Mouse (Mus musculus) intestine, embryonic 16.5 days (tissue): ENCODE measurements around the gene Acin1. TPM values are rescaled to one million over a fixed set of nuclear protein-coding genes. Genes with fewer than 3 reads are reported as not detected.

Experiments used
- ATAC-seq: fragments of 200-750 bp; cut with Nextera tagmentation; 2 replicates; pipeline ENCODE4 v1.8.0; 2017; ENCODE audit warnings: moderate TSS enrichment, moderate library complexity
- H3K27ac ChIP-seq: fragments of 300-500 bp; sonication (generic); 2 replicates; pipeline ENCODE4 v1.5.1; 2014; ENCODE audit warnings: mild to moderate bottlenecking, low read length
- H3K27me3 ChIP-seq: fragments of 300-500 bp; sonication (generic); replicated peaks from 2 replicates; pipeline ENCODE4 v1.6.1; 2014; ENCODE audit warnings: low read length, control low read depth, mixed read lengths; ENCODE audit not compliant: control insufficient read depth, insufficient read depth
- H3K36me3 ChIP-seq: fragments of 300-500 bp; sonication (generic); 2 replicates; pipeline ENCODE4 v1.6.1; 2014; ENCODE audit warnings: low read length, control low read depth; ENCODE audit not compliant: control insufficient read depth, insufficient read depth
- H3K4me1 ChIP-seq: fragments of 300-500 bp; sonication (generic); 2 replicates; pipeline ENCODE4 v1.6.1; 2014; ENCODE audit warnings: low read length, control low read depth, mixed read lengths; ENCODE audit not compliant: control insufficient read depth, insufficient read depth
- H3K4me2 ChIP-seq: fragments of 300-500 bp; sonication (generic); 2 replicates; pipeline ENCODE4 v1.6.1; 2014; ENCODE audit warnings: low read depth, low read length, control low read depth
- H3K4me3 ChIP-seq: fragments of 300-500 bp; sonication (generic); 2 replicates; pipeline ENCODE4 v1.5.1; 2014; ENCODE audit warnings: mild to moderate bottlenecking, low read length
- H3K9ac ChIP-seq: fragments of 300-500 bp; sonication (generic); 2 replicates; pipeline ENCODE4 v1.6.1; 2014; ENCODE audit warnings: low read depth, low read length
- H3K9me3 ChIP-seq: fragments of 300-500 bp; sonication (generic); 2 replicates; pipeline ENCODE4 v1.6.1; 2016; ENCODE audit warnings: low read length, control low read depth; ENCODE audit not compliant: control insufficient read depth
- WGBS: fragments of 180-500 bp; shearing (Covaris S2); extraction: QIAGEN DNeasy Blood & Tissue Kit; methylation state at CpG from one replicate; pipeline ENCODE4 v1.1.7; 2014; 5-methylcytosine and 5-hydroxymethylcytosine counted together
- polyA plus RNA-seq: library from polyadenylated mRNA; unstranded; fragments of >200 nt; fragmentation: Nextera tagmentation; extraction: Ambion mirVana; gene quantifications from 2 replicates; pipeline ENCODE4 v1.2.1, GENCODE M21; 2015

Gene Acin1
- polyA plus RNA-seq, 1 experiment from 2014 or later = 82.6 TPM

DNA sequence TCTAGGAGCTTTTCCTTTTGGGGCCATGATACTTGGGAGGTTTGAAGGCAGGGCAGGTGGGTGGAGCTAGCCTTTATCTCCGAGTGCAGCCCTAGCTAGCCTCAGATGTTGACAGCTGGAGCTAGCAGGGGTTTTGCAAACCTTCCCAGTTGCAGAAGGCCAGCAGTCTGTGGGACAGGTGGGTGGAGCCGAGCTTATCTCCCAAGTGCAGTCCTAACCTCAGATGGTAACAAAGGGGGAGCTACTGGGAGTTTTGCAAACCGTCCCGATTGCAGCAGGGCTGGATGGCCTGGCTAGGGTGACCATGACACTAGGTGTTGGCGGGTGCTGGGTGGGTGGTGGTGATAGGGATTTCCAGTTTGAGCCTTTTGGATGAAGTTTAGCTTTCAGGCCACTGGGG lies 19.1 kb upstream of the Acin1 start:
- ATAC-seq = peak; percentile 52
- WGBS = 35% methylated on average over 5 of the region's 5 CpGs

GRCm38 (mm10) chr14:54703207-54703606 lies 16.5 kb upstream of the Acin1 start:
- no peaks in the 10 kb centered on the region for H3K9me3 ChIP-seq
- H3K36me3 ChIP-seq = no peaks in the 10 kb centered on the region
- no peak overlapping the region for H3K4me3 ChIP-seq
- no peak overlapping the region for H3K27ac ChIP-seq
- ATAC-seq = no peak
- WGBS = 66% methylated on average over 10 of the region's 10 CpGs
- no peak overlapping the region for H3K9ac ChIP-seq
- H3K4me2 ChIP-seq = no peak overlapping the region
- no peaks in the 10 kb centered on the region; the same call in 1 of the 2 replicates for H3K27me3 ChIP-seq
- H3K4me1 ChIP-seq = peaks cover 7% of the 10 kb centered on the region; the same call in 1 of the 2 replicates

More for the DNA sequence above, 19.1 kb upstream of the Acin1 start:
- Histone ChIP-seq H3K36me3 (no peaks in the 10 kb centered on the region), H3K27me3 (no peaks in the 10 kb centered on the region; the same call in 1 of the 2 replicates), H3K27ac (no peak overlapping the region), H3K4me2 (no peak overlapping the region), H3K9me3 (no peaks in the 10 kb centered on the region), H3K4me1 (peaks cover 7% of the 10 kb centered on the region; the same call in 1 of the 2 replicates), H3K9ac (no peak overlapping the region), H3K4me3 (no peak overlapping the region)

DNA sequence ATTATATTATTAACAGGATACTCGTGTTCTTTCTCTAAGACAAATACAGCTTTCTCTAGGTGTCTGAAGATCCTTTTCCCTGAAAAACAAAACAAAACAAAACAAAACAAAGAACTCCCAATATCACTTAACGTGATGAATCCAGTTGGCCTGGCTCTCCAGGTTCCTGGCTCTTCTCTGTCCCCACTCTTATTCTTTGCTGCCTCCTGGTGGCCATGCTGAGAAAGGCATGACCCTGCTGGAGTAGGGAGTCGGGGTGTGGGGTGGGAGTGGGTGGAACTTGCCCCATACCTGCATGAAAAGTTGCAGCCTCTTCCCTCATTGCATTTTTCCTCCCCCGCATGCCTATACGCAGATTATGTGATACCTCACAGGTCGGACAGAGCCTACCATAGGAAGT lies 14.6 kb upstream of the Acin1 start:
- no peaks in the 10 kb centered on the region for H3K36me3 ChIP-seq
- no peaks in the 10 kb centered on the region for H3K9me3 ChIP-seq
- peak; percentile 60; the same call in 1 of the 2 replicates for ATAC-seq
- no peak overlapping the region for H3K27ac ChIP-seq
- H3K4me3 ChIP-seq = no peak overlapping the region
- WGBS = 4% methylated on average over 6 of the region's 6 CpGs
- H3K27me3 ChIP-seq = no peaks in the 10 kb centered on the region; the same call in 1 of the 2 replicates
- 0 out of 2 replicates have a peak overlapping the region, but pooled peaks have one; percentile 25 for H3K4me2 ChIP-seq
- peaks cover 7% of the 10 kb centered on the region; the same call in 1 of the 2 replicates for H3K4me1 ChIP-seq
- H3K9ac ChIP-seq = no peak overlapping the region

DNA sequence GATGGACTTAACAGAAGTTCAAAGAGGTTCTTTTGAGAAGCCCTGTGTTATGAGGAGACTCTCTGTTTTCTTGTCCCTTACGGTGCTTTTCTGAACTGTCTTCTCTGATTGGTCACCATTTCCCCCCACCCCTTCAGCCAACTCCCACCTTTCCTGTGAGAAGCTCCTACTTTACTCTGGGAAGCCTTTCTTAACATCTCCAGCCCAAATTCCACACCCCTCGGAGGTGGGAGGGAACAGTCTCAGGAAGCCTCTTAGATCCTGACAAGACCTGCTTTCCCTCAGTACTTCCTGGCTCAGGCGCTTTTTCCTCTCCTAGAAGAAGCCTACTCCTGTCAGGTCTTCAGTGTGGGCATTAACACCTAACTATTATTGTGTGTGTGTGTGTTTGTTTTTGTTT lies 12.9 kb upstream of the Acin1 start:
- Histone ChIP-seq H3K4me2 (no peak overlapping the region), H3K4me1 (peaks cover 6% of the 10 kb centered on the region; the same call in 1 of the 2 replicates), H3K36me3 (no peaks in the 10 kb centered on the region), H3K27me3 (no peaks in the 10 kb centered on the region), H3K27ac (no peak overlapping the region), H3K9ac (no peak overlapping the region), H3K9me3 (no peaks in the 10 kb centered on the region), H3K4me3 (no peak overlapping the region)
- WGBS = 39% methylated on average over 3 of the region's 3 CpGs
- ATAC-seq = no peak

DNA sequence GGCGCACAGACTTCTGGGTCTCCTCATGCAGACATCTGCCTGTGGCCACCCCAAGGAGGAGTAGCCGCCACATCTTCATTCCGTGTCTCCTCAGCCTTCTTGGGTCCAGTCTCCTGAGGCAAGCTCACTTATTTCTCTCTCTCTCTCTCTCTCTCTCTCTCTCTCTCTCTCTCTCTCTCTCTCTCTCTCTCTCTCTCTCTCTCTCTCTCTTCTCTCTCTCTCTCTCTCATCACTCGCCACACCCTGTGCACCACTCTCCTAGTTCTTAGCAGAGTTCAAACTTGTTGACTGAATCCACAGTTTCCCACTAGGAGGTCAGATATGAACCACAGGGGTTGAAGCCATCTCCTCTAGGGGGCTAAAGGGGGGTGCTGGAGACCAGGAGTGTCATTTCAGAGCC lies 12.0 kb upstream of the Acin1 start, which contains the start of gene Gm29776:
Gm29776 (minus strand) TSS at position 101 of the 400 bp plus-strand sequence.
- Histone ChIP-seq H3K9me3 (no peaks in the 10 kb centered on the region), H3K27ac (no peak within 1 kb of the TSS), H3K9ac (no peak within 1 kb of the TSS), H3K4me3 (no peak within 1 kb of the TSS), H3K36me3 (no peaks in the 10 kb centered on the region), H3K27me3 (no peaks in the 10 kb centered on the region), H3K4me2 (no peak within 1 kb of the TSS), H3K4me1 (peaks cover 6% of the 10 kb centered on the region; the same call in 1 of the 2 replicates)
- ATAC-seq = no peak
- WGBS = 79% methylated on average over 4 of the region's 4 CpGs

- 0 out of 2 replicates have a peak, but pooled peaks cover 2% of the 10 kb centered on the region for H3K36me3 ChIP-seq
- no peak overlapping the region for H3K9ac ChIP-seq
- WGBS = 71% methylated on average over 4 of the region's 4 CpGs
- H3K4me3 ChIP-seq = no peak overlapping the region
- no peaks in the 10 kb centered on the region for H3K9me3 ChIP-seq
- H3K4me2 ChIP-seq = no peak overlapping the region
- H3K4me1 ChIP-seq = peaks cover 6% of the 10 kb centered on the region; the same call in 1 of the 2 replicates
- no peak overlapping the region for H3K27ac ChIP-seq
- ATAC-seq = no peak
- no peaks in the 10 kb centered on the region for H3K27me3 ChIP-seq
Observed at GRCm38 (mm10) chr14:54696752-54697151, 10.0 kb upstream of the Acin1 start.

GRCm38 (mm10) chr14:54695042-54695441 lies 8.3 kb upstream of the Acin1 start:
- 58% methylated on average over 6 of the region's 6 CpGs for WGBS
- H3K27ac ChIP-seq = no peak overlapping the region
- ATAC-seq = peak; percentile 93
- H3K27me3 ChIP-seq = no peaks in the 10 kb centered on the region
- peaks cover 6% of the 10 kb centered on the region; the same call in 1 of the 2 replicates for H3K4me1 ChIP-seq
- H3K36me3 ChIP-seq = peaks cover 7% of the 10 kb centered on the region
- H3K4me3 ChIP-seq = no peak overlapping the region
- H3K4me2 ChIP-seq = no peak overlapping the region
- no peak overlapping the region for H3K9ac ChIP-seq
- no peaks in the 10 kb centered on the region for H3K9me3 ChIP-seq

- H3K27me3 ChIP-seq = no peaks in the 10 kb centered on the region
- H3K4me2 ChIP-seq = peak overlapping the region; percentile 52
- H3K27ac ChIP-seq = peak overlapping the region; percentile 74
- peaks cover 5% of the 10 kb centered on the region for H3K36me3 ChIP-seq
- H3K4me3 ChIP-seq = peak overlapping the region; percentile 64
- peaks cover 15% of the 10 kb centered on the region for H3K4me1 ChIP-seq
- no peaks in the 10 kb centered on the region for H3K9me3 ChIP-seq
- WGBS = 2% methylated on average over 8 of the region's 8 CpGs
- no peak for ATAC-seq
- peak overlapping the region; percentile 82 for H3K9ac ChIP-seq
Observed at GRCm38 (mm10) chr14:54687251-54687650, 520 bp upstream of the Acin1 start.

GRCm38 (mm10) chr14:54686063-54686521 lies 639 bp downstream of the Acin1 start, which contains the start of gene 1700123O20Rik:
Gene 1700123O20Rik (plus strand): TSS chr14:54686216.
- Histone ChIP-seq H3K4me1 (peaks cover 15% of the 10 kb centered on the region), H3K4me2 (peak within 1 kb of the TSS; percentile 81), H3K27me3 (no peaks in the 10 kb centered on the region), H3K36me3 (peaks cover 5% of the 10 kb centered on the region), H3K9ac (peak within 1 kb of the TSS; percentile 82), H3K27ac (peak within 1 kb of the TSS; percentile 91), H3K9me3 (no peaks in the 10 kb centered on the region), H3K4me3 (peak within 1 kb of the TSS; percentile 64)
- under 1% methylated on average over 41 of the region's 41 CpGs for WGBS
- ATAC-seq = peak; percentile 79
